Mouse (Mus musculus): ENCODE results near the gene Rdh16. TPM values are rescaled to one million over a fixed set of nuclear protein-coding genes. Genes with fewer than 3 reads are reported as not detected.
"Not testable (repeated sequence)": the region's sequence is repeated elsewhere in the genome, so short reads cannot be mapped to it uniquely, and the experiment has no call there.

Rdh16 gene
- not detected in 2 replicates for polyA plus RNA-seq (2014; fragmentation: Nextera tagmentation; extraction: Ambion mirVana)

DNA sequence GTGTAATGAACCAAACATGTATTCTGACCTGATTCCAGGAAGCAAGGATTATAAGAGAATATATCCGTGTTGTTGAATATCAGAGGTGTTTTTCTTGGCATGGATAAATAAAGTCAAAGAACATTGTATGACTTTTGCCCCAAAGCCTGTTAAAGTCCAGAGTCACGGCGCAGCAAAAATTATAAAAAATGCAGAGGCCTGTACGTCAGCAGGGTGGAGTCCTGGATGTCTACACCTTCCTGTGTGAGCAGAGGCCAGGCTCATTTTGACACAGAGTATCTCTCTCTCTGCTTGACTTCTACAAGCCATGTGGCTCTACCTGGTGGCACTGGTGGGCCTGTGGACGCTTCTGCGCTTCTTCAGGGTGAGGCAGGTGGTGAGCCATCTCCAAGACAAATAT, at the start of gene Rdh16:
Gene Rdh16 (plus strand): TSS at position 262 of the 400 bp plus-strand sequence.
- H3K9me3 ChIP-seq (ENCODE audit: control insufficient read depth, low read length), result no peaks in the 10 kb centered on the region
- H3K27me3 ChIP-seq (replicated peaks; ENCODE audit: control insufficient read depth, insufficient read depth, low read length), result no peaks in the 10 kb centered on the region
- no peak within 1 kb of the TSS for H3K4me3 ChIP-seq (ENCODE audit: low read depth, low read length)
- no peak within 1 kb of the TSS for H3K27ac ChIP-seq (ENCODE audit: low read depth)
- no peaks in the 10 kb centered on the region for H3K4me1 ChIP-seq (replicated peaks; ENCODE audit: control insufficient read depth, insufficient read depth, low read length)
- no peaks in the 10 kb centered on the region for H3K36me3 ChIP-seq (ENCODE audit: control insufficient read depth, insufficient read depth, low read length)
- DNase-seq (ENCODE audit: low spot score), result no peak
- no peak for ATAC-seq (replicated peaks; ENCODE audit: low FRiP score, low TSS enrichment, low read depth)
- 85% methylated on average over 6 of the region's 6 CpGs for WGBS
- no peak within 1 kb of the TSS for H3K4me2 ChIP-seq (ENCODE audit: low read length)
- no peak within 1 kb of the TSS for H3K9ac ChIP-seq (ENCODE audit: low read length)

DNA sequence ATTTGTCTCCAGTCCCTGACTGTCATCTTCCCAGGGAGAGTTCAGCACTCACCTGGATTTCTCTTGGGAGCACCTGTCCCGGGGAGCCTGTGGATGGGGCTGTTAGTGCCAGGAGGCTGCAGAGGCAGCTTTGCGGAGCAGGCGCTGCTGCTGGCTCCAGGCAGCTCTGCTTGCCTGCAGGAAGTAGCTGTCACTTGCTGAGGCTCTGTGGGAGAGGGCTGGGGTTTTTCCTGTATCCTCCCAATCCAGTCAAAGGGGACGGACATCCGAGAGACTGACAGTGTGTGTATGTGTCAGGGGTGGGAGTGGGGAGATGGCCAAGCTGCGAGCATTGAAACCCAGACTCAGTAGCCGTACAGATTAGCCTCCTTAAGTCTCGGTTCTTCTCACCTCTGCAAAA, 49.4 kb upstream of the Rdh16 start, which contains the start of gene Gpr182:
Gene Gpr182 (minus strand): TSS at position 185 of the 400 bp plus-strand sequence.
- DNase-seq (ENCODE audit: low spot score) (no peak), ATAC-seq (replicated peaks; ENCODE audit: low FRiP score, low TSS enrichment, low read depth) (no peak)
- Histone ChIP-seq H3K27ac (ENCODE audit: low read depth) (no peak within 1 kb of the TSS), H3K36me3 (ENCODE audit: control insufficient read depth, insufficient read depth, low read length) (peaks cover 4% of the 10 kb centered on the region), H3K4me3 (ENCODE audit: low read depth, low read length) (no peak within 1 kb of the TSS), H3K4me2 (ENCODE audit: low read length) (no peak within 1 kb of the TSS; the same call in 1 of the 2 replicates), H3K4me1 (replicated peaks; ENCODE audit: control insufficient read depth, insufficient read depth, low read length) (peaks cover 15% of the 10 kb centered on the region), H3K9ac (ENCODE audit: low read length) (no peak within 1 kb of the TSS), H3K9me3 (ENCODE audit: control insufficient read depth, low read length) (no peaks in the 10 kb centered on the region), H3K27me3 (replicated peaks; ENCODE audit: control insufficient read depth, insufficient read depth, low read length) (no peaks in the 10 kb centered on the region)
- WGBS, result 36% methylated on average over 8 of the region's 8 CpGs

DNA sequence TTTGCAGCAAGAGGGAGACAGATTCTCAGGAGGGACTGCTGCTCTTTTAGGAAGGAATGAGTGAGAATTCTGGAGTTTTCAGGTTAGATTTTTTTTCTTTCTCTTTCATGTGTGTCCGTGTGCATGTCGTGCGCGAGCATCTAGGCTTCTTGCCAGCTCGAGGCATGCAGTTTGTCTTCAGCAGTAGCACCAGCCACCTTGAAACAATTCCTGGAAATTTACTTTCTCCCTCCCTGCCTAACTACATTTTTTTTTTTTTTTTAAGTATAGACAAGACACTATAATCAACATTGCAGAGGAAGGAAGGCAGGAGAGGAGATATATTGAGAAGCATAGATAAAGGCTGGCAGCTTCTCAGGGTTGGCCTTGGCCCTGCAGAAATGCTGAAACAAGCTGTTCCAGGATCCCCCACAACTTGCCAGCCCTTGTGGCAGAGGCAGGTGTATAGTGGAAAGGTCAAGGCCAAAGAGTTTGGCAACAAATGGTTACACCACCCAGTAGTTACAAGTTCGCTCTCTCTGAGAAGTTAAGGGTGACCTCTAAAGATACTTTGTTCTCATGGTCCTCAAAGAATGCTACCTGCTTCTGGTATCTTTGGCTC, 46.3 kb upstream of the Rdh16 start:
- H3K4me2 ChIP-seq (ENCODE audit: low read length), result no peak overlapping the region

DNA sequence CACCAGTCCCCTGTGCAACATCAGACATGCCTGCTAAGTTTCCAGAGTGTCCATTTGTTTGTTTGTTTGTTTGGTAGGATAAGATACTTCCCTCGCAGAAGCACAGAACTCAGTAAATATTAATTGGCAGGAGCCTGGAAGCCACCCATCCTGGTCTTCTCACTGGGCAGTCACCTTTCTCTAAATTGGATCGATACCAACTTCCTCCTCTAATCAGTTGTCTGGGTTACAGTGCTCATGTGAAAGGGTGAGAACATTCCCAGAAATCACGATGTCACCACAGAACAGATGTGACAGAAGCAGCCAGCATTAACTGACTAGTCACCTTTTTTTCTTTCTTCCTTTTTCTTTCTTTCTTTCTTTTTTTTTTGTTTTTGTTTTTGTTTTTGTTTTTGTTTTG, 45.7 kb upstream of the Rdh16 start:
- no peak overlapping the region for H3K4me3 ChIP-seq (ENCODE audit: low read depth, low read length)
- peaks cover 5% of the 10 kb centered on the region; the same call in 1 of the 2 replicates for H3K4me1 ChIP-seq (replicated peaks; ENCODE audit: control insufficient read depth, insufficient read depth, low read length)
- no peak overlapping the region for H3K27ac ChIP-seq (ENCODE audit: low read depth)
- no peak overlapping the region for H3K9ac ChIP-seq (ENCODE audit: low read length)
- H3K9me3 ChIP-seq (ENCODE audit: control insufficient read depth, low read length), result no peaks in the 10 kb centered on the region
- no peaks in the 10 kb centered on the region for H3K36me3 ChIP-seq (ENCODE audit: control insufficient read depth, insufficient read depth, low read length)
- WGBS, result 76% methylated on average over 3 of the region's 3 CpGs
- no peaks in the 10 kb centered on the region for H3K27me3 ChIP-seq (replicated peaks; ENCODE audit: control insufficient read depth, insufficient read depth, low read length)
- ATAC-seq (replicated peaks; ENCODE audit: low FRiP score, low TSS enrichment, low read depth), result no peak
- no peak overlapping the region for H3K4me2 ChIP-seq (ENCODE audit: low read length)
- DNase-seq (ENCODE audit: low spot score), result no peak

More for the DNA sequence above, 46.3 kb upstream of the Rdh16 start:
- WGBS, result 50% methylated on average over 6 of the region's 6 CpGs
- H3K27ac ChIP-seq (ENCODE audit: low read depth), result no peak overlapping the region
- no peak overlapping the region for H3K9ac ChIP-seq (ENCODE audit: low read length)
- no peak overlapping the region for H3K4me3 ChIP-seq (ENCODE audit: low read depth, low read length)
- peaks cover 5% of the 10 kb centered on the region; the same call in 1 of the 2 replicates for H3K4me1 ChIP-seq (replicated peaks; ENCODE audit: control insufficient read depth, insufficient read depth, low read length)
- ATAC-seq (replicated peaks; ENCODE audit: low FRiP score, low TSS enrichment, low read depth) (no peak), DNase-seq (ENCODE audit: low spot score) (no peak)
- H3K9me3 ChIP-seq (ENCODE audit: control insufficient read depth, low read length), result no peaks in the 10 kb centered on the region
- H3K36me3 ChIP-seq (ENCODE audit: control insufficient read depth, insufficient read depth, low read length), result no peaks in the 10 kb centered on the region
- H3K27me3 ChIP-seq (replicated peaks; ENCODE audit: control insufficient read depth, insufficient read depth, low read length), result no peaks in the 10 kb centered on the region

DNA sequence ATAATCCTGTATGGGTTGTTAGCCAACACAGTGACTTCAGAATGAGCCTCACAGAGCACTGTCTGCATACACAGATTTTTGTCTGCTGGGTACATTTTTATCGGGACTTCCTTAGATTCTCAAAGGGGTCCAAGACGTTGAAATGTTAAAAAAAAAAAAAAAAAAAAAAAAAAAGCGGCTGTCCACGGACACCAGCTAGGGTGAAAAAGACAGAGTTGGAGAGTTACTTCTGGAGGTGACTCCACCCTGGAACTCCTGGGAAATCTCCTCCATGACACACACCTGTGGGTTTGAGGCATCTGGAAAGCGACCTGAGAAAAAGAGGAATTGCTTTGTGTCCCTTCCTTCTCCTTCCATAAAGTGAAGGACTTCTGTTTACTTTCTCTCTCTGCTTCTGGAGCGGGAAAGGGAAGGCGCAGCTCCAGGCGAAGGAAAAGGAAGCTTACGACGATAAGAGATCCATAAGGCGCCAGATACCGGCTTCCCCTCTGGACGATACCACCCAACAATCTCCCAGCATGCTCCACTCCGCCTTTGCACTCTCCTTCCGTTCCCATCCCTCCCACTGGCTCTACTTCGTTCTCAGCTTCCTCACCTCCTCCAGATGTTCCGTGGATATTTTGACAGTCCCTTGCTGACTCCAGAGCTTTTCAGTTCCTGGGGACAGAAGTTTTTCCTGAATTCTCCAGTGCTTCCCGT, 45.0 kb upstream of the Rdh16 start:
- no peaks in the 10 kb centered on the region for H3K9me3 ChIP-seq (ENCODE audit: control insufficient read depth, low read length)
- H3K27ac ChIP-seq (ENCODE audit: low read depth), result peak overlapping the region; percentile 11; the same call in 1 of the 2 replicates
- no peaks in the 10 kb centered on the region for H3K36me3 ChIP-seq (ENCODE audit: control insufficient read depth, insufficient read depth, low read length)
- peak overlapping the region; percentile 22; the same call in 1 of the 2 replicates for H3K9ac ChIP-seq (ENCODE audit: low read length)
- no peak for ATAC-seq (replicated peaks; ENCODE audit: low FRiP score, low TSS enrichment, low read depth)
- DNase-seq (ENCODE audit: low spot score), result no peak
- 26% methylated on average over 16 of the region's 18 CpGs for WGBS
- no peaks in the 10 kb centered on the region for H3K27me3 ChIP-seq (replicated peaks; ENCODE audit: control insufficient read depth, insufficient read depth, low read length)
- peak overlapping the region; percentile 21 for H3K4me3 ChIP-seq (ENCODE audit: low read depth, low read length)
- peak overlapping the region; percentile 55 for H3K4me2 ChIP-seq (ENCODE audit: low read length)
- H3K4me1 ChIP-seq (replicated peaks; ENCODE audit: control insufficient read depth, insufficient read depth, low read length), result peaks cover 5% of the 10 kb centered on the region; the same call in 1 of the 2 replicates

DNA sequence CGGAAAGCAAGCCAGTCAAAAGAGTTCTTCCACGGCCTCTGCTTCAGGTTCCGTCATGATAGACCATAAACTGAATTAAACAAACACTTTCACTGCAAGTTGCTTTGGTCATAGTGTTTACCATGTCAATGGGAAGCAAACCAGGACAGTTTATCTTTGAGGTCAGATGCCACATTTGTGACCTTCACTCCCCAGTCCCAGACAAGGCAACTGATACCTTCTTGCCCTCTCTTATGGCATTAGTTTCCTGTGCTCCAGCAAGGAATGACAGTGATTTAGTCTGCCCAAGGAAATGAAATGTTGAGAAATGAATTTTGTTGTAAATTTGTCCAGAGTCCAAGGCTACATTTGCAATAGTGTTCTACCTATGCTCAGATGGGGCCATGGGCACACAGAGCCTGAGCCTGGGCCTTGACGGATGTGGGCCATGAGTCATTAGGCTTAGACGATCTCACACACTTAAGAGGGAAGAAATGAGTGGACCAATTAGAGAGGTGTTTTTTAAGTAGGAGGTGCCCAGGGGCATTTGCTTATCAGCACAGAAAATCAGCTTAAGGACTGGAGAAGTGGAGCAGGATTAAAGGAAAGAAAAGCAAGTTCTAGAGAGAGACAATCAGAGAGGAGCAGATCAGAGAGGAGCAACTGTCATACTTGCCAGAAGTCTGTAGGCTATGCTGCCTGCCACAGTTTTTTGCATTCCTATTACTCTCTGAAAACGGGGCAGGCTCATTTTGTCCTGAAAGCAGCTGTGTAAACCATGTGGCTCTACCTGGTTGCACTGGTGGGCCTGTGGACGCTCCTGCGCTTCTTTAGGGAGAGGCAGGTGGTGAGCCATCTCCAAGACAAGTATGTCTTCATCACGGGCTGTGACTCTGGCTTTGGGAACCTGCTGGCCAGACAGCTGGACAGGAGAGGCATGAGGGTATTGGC, 41.5 kb upstream of the Rdh16 start, which contains the start of the genes Rdh1 and Rdh16f1:
Gene Rdh1 (plus strand): TSS at position 541 of the 930 bp plus-strand sequence.
Gene Rdh16f1 (plus strand): TSS at position 607 of the 930 bp plus-strand sequence.
- WGBS, result 56% methylated on average over 9 of the region's 9 CpGs
- DNase-seq (ENCODE audit: low spot score) (no peak), ATAC-seq (replicated peaks; ENCODE audit: low FRiP score, low TSS enrichment, low read depth) (no peak)
- peaks cover 5% of the 10 kb centered on the region; the same call in 1 of the 2 replicates for H3K4me1 ChIP-seq (replicated peaks; ENCODE audit: control insufficient read depth, insufficient read depth, low read length)
- no peaks in the 10 kb centered on the region for H3K36me3 ChIP-seq (ENCODE audit: control insufficient read depth, insufficient read depth, low read length)
- H3K4me2 ChIP-seq (ENCODE audit: low read length), result no peak within 1 kb of the TSS
- H3K27ac ChIP-seq (ENCODE audit: low read depth), result no peak within 1 kb of the TSS
- H3K27me3 ChIP-seq (replicated peaks; ENCODE audit: control insufficient read depth, insufficient read depth, low read length), result no peaks in the 10 kb centered on the region
- no peak within 1 kb of the TSS for H3K9ac ChIP-seq (ENCODE audit: low read length)
- no peaks in the 10 kb centered on the region for H3K9me3 ChIP-seq (ENCODE audit: control insufficient read depth, low read length)
- H3K4me3 ChIP-seq (ENCODE audit: low read depth, low read length), result no peak within 1 kb of the TSS

DNA sequence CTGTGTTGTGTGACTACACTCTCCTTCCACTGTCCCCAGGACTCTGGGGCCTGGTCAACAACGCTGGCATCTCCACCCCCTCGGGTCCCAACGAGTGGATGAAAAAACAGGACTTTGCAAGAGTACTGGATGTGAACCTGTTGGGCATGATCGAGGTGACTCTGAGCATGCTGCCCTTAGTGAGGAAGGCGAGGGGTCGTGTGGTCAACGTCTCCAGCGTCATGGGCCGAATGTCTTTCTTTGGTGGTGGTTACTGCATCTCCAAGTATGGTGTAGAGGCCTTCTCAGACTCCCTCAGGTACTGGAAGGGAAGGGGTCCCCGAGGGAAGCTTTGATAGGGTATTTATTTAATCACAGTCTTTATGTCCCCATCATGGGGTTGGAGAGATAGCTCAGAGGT, 38.0 kb upstream of the Rdh16 start:
- 84% methylated on average over 10 of the region's 10 CpGs for WGBS
- ATAC-seq (replicated peaks; ENCODE audit: low FRiP score, low TSS enrichment, low read depth); H3K4me2 ChIP-seq (ENCODE audit: low read length); H3K9ac ChIP-seq (ENCODE audit: low read length); H3K4me3 ChIP-seq (ENCODE audit: low read depth, low read length); H3K9me3 ChIP-seq (ENCODE audit: control insufficient read depth, low read length); H3K27me3 ChIP-seq (replicated peaks; ENCODE audit: control insufficient read depth, insufficient read depth, low read length); H3K36me3 ChIP-seq (ENCODE audit: control insufficient read depth, insufficient read depth, low read length); H3K4me1 ChIP-seq (replicated peaks; ENCODE audit: control insufficient read depth, insufficient read depth, low read length); H3K27ac ChIP-seq (ENCODE audit: low read depth): not testable (repeated sequence)
- DNase-seq (ENCODE audit: low spot score), result peak; percentile 43
